Mouse (Mus musculus): ENCODE results near the gene Kmo. TPM values are rescaled to one million over a fixed set of nuclear protein-coding genes. Genes with fewer than 3 reads are reported as not detected.

Kmo gene
- polyA plus RNA-seq, 1 experiment from 2014 or later: 0.16 TPM

GRCm38 (mm10) chr1:175625257-175625879 is 5.2 kb downstream of the Kmo start, which contains the start of gene Fh1:
Gene Fh1 (minus strand): TSS chr1:175625635.
- H3K36me3 ChIP-seq (ENCODE audit: control insufficient read depth, insufficient read depth, low read length): no peaks in the 10 kb centered on the region; the same call in 1 of the 2 replicates
- WGBS: under 1% methylated on average over 58 of the region's 58 CpGs
- H3K9ac ChIP-seq (replicated peaks; ENCODE audit: low read depth, low read length): peak within 1 kb of the TSS; percentile 87
- H3K27ac ChIP-seq (ENCODE audit: low read length): peak within 1 kb of the TSS; percentile 79
- ATAC-seq (ENCODE audit: insufficient number of reproducible peaks, insufficient read depth, low FRiP score, low read depth): peak; percentile 100
- H3K27me3 ChIP-seq (ENCODE audit: control insufficient read depth, insufficient read depth, low read length): no peaks in the 10 kb centered on the region
- H3K4me2 ChIP-seq (replicated peaks; ENCODE audit: low read depth, low read length): peak within 1 kb of the TSS; percentile 85
- H3K4me3 ChIP-seq (ENCODE audit: low read depth, low read length): peak within 1 kb of the TSS; percentile 94
- H3K9me3 ChIP-seq (ENCODE audit: control insufficient read depth, low read depth, low read length): no peaks in the 10 kb centered on the region
- H3K4me1 ChIP-seq (ENCODE audit: control insufficient read depth, insufficient read depth, low read length): peaks cover 8% of the 10 kb centered on the region; the same call in 1 of the 2 replicates

GRCm38 (mm10) chr1:175625990-175626692 is 6.0 kb downstream of the Kmo start:
- H3K27ac ChIP-seq (ENCODE audit: low read length): peak overlapping the region; percentile 79
- peak overlapping the region; percentile 94 for H3K4me3 ChIP-seq (ENCODE audit: low read depth, low read length)
- peak overlapping the region; percentile 50 for H3K4me2 ChIP-seq (replicated peaks; ENCODE audit: low read depth, low read length)
- ATAC-seq (ENCODE audit: insufficient number of reproducible peaks, insufficient read depth, low FRiP score, low read depth): peak; percentile 14; the same call in 1 of the 2 replicates
- peaks cover 8% of the 10 kb centered on the region; the same call in 1 of the 2 replicates for H3K4me1 ChIP-seq (ENCODE audit: control insufficient read depth, insufficient read depth, low read length)
- no peaks in the 10 kb centered on the region for H3K27me3 ChIP-seq (ENCODE audit: control insufficient read depth, insufficient read depth, low read length)
- H3K36me3 ChIP-seq (ENCODE audit: control insufficient read depth, insufficient read depth, low read length): no peaks in the 10 kb centered on the region
- H3K9ac ChIP-seq (replicated peaks; ENCODE audit: low read depth, low read length): no peak overlapping the region
- WGBS: 86% methylated on average over 1 of the region's 1 CpGs
- H3K9me3 ChIP-seq (ENCODE audit: control insufficient read depth, low read depth, low read length): no peaks in the 10 kb centered on the region

- H3K4me1 ChIP-seq (ENCODE audit: control insufficient read depth, insufficient read depth, low read length): peaks cover 5% of the 10 kb centered on the region; the same call in 1 of the 2 replicates
- ATAC-seq (ENCODE audit: insufficient number of reproducible peaks, insufficient read depth, low FRiP score, low read depth): no peak
- no peak overlapping the region for H3K4me3 ChIP-seq (ENCODE audit: low read depth, low read length)
- H3K4me2 ChIP-seq (replicated peaks; ENCODE audit: low read depth, low read length): no peak overlapping the region
- H3K27ac ChIP-seq (ENCODE audit: low read length): no peak overlapping the region
- no peaks in the 10 kb centered on the region for H3K9me3 ChIP-seq (ENCODE audit: control insufficient read depth, low read depth, low read length)
- 84% methylated on average over 6 of the region's 6 CpGs for WGBS
- no peaks in the 10 kb centered on the region for H3K36me3 ChIP-seq (ENCODE audit: control insufficient read depth, insufficient read depth, low read length)
- no peak overlapping the region for H3K9ac ChIP-seq (replicated peaks; ENCODE audit: low read depth, low read length)
- no peaks in the 10 kb centered on the region for H3K27me3 ChIP-seq (ENCODE audit: control insufficient read depth, insufficient read depth, low read length)
Measured at GRCm38 (mm10) chr1:175629248-175629647, 9.1 kb downstream of the Kmo start.

- Histone ChIP-seq H3K4me1 (ENCODE audit: control insufficient read depth, insufficient read depth, low read length) (no peaks in the 10 kb centered on the region), H3K9me3 (ENCODE audit: control insufficient read depth, low read depth, low read length) (no peaks in the 10 kb centered on the region), H3K27me3 (ENCODE audit: control insufficient read depth, insufficient read depth, low read length) (no peaks in the 10 kb centered on the region), H3K36me3 (ENCODE audit: control insufficient read depth, insufficient read depth, low read length) (no peaks in the 10 kb centered on the region), H3K4me3 (ENCODE audit: low read depth, low read length) (no peak overlapping the region), H3K4me2 (replicated peaks; ENCODE audit: low read depth, low read length) (no peak overlapping the region), H3K9ac (replicated peaks; ENCODE audit: low read depth, low read length) (no peak overlapping the region), H3K27ac (ENCODE audit: low read length) (no peak overlapping the region)
- ATAC-seq (ENCODE audit: insufficient number of reproducible peaks, insufficient read depth, low FRiP score, low read depth): no peak
- WGBS: 81% methylated on average over 5 of the region's 5 CpGs
Measured at GRCm38 (mm10) chr1:175630345-175630744, 10.2 kb downstream of the Kmo start.

GRCm38 (mm10) chr1:175631080-175631479 is 10.9 kb downstream of the Kmo start:
- Histone ChIP-seq H3K4me3 (ENCODE audit: low read depth, low read length) (no peak overlapping the region), H3K9ac (replicated peaks; ENCODE audit: low read depth, low read length) (no peak overlapping the region), H3K9me3 (ENCODE audit: control insufficient read depth, low read depth, low read length) (no peaks in the 10 kb centered on the region), H3K27me3 (ENCODE audit: control insufficient read depth, insufficient read depth, low read length) (no peaks in the 10 kb centered on the region), H3K4me2 (replicated peaks; ENCODE audit: low read depth, low read length) (no peak overlapping the region), H3K27ac (ENCODE audit: low read length) (no peak overlapping the region), H3K4me1 (ENCODE audit: control insufficient read depth, insufficient read depth, low read length) (no peaks in the 10 kb centered on the region), H3K36me3 (ENCODE audit: control insufficient read depth, insufficient read depth, low read length) (no peaks in the 10 kb centered on the region)
- 77% methylated on average over 3 of the region's 3 CpGs for WGBS
- ATAC-seq (ENCODE audit: insufficient number of reproducible peaks, insufficient read depth, low FRiP score, low read depth): no peak

- no peak overlapping the region for H3K4me3 ChIP-seq (ENCODE audit: low read depth, low read length)
- H3K4me1 ChIP-seq (ENCODE audit: control insufficient read depth, insufficient read depth, low read length): no peaks in the 10 kb centered on the region
- WGBS: 76% methylated on average over 10 of the region's 10 CpGs
- H3K4me2 ChIP-seq (replicated peaks; ENCODE audit: low read depth, low read length): no peak overlapping the region
- H3K9me3 ChIP-seq (ENCODE audit: control insufficient read depth, low read depth, low read length): no peaks in the 10 kb centered on the region
- no peak overlapping the region for H3K9ac ChIP-seq (replicated peaks; ENCODE audit: low read depth, low read length)
- H3K36me3 ChIP-seq (ENCODE audit: control insufficient read depth, insufficient read depth, low read length): no peaks in the 10 kb centered on the region
- ATAC-seq (ENCODE audit: insufficient number of reproducible peaks, insufficient read depth, low FRiP score, low read depth): no peak
- H3K27ac ChIP-seq (ENCODE audit: low read length): no peak overlapping the region
- no peaks in the 10 kb centered on the region for H3K27me3 ChIP-seq (ENCODE audit: control insufficient read depth, insufficient read depth, low read length)
Measured at GRCm38 (mm10) chr1:175631721-175632221, 11.6 kb downstream of the Kmo start.

GRCm38 (mm10) chr1:175632470-175632869 is 12.3 kb downstream of the Kmo start:
- H3K27me3 ChIP-seq (ENCODE audit: control insufficient read depth, insufficient read depth, low read length): no peaks in the 10 kb centered on the region
- H3K4me3 ChIP-seq (ENCODE audit: low read depth, low read length): no peak overlapping the region
- H3K4me1 ChIP-seq (ENCODE audit: control insufficient read depth, insufficient read depth, low read length): no peaks in the 10 kb centered on the region
- ATAC-seq (ENCODE audit: insufficient number of reproducible peaks, insufficient read depth, low FRiP score, low read depth): no peak
- H3K27ac ChIP-seq (ENCODE audit: low read length): no peak overlapping the region
- no peak overlapping the region for H3K4me2 ChIP-seq (replicated peaks; ENCODE audit: low read depth, low read length)
- WGBS: 96% methylated on average over 14 of the region's 14 CpGs
- no peak overlapping the region for H3K9ac ChIP-seq (replicated peaks; ENCODE audit: low read depth, low read length)
- H3K36me3 ChIP-seq (ENCODE audit: control insufficient read depth, insufficient read depth, low read length): no peaks in the 10 kb centered on the region
- H3K9me3 ChIP-seq (ENCODE audit: control insufficient read depth, low read depth, low read length): no peaks in the 10 kb centered on the region

- H3K9ac ChIP-seq (replicated peaks; ENCODE audit: low read depth, low read length): no peak overlapping the region
- no peaks in the 10 kb centered on the region for H3K27me3 ChIP-seq (ENCODE audit: control insufficient read depth, insufficient read depth, low read length)
- ATAC-seq (ENCODE audit: insufficient number of reproducible peaks, insufficient read depth, low FRiP score, low read depth): no peak
- no peak overlapping the region for H3K4me3 ChIP-seq (ENCODE audit: low read depth, low read length)
- WGBS: 79% methylated on average over 7 of the region's 7 CpGs
- H3K27ac ChIP-seq (ENCODE audit: low read length): no peak overlapping the region
- H3K36me3 ChIP-seq (ENCODE audit: control insufficient read depth, insufficient read depth, low read length): no peaks in the 10 kb centered on the region
- no peaks in the 10 kb centered on the region for H3K9me3 ChIP-seq (ENCODE audit: control insufficient read depth, low read depth, low read length)
- no peaks in the 10 kb centered on the region for H3K4me1 ChIP-seq (ENCODE audit: control insufficient read depth, insufficient read depth, low read length)
- no peak overlapping the region for H3K4me2 ChIP-seq (replicated peaks; ENCODE audit: low read depth, low read length)
Measured at GRCm38 (mm10) chr1:175637677-175638076, 17.5 kb downstream of the Kmo start.
